Mouse (Mus musculus) intestine, embryonic 15.5 days (tissue): ENCODE results near the gene Fbxo5. TPM values are rescaled to one million over a fixed set of nuclear protein-coding genes. Genes with fewer than 3 reads are reported as not detected.

Experiments
- ATAC-seq: fragments of 200-750 bp; cut with Nextera tagmentation; 2 replicates; pipeline ENCODE4 v1.8.0; 2017; ENCODE audit warnings: moderate TSS enrichment, moderate library complexity
- H3K27ac ChIP-seq: fragments of 300-500 bp; sonication (generic); 2 replicates; pipeline ENCODE4 v1.5.1; 2015; ENCODE audit warnings: mild to moderate bottlenecking, inconsistent platforms
- H3K27me3 ChIP-seq: fragments of 300-500 bp; sonication (generic); replicated peaks from 2 replicates; pipeline ENCODE4 v1.6.1; 2015; ENCODE audit warnings: inconsistent platforms
- H3K36me3 ChIP-seq: fragments of 300-500 bp; sonication (generic); 2 replicates; pipeline ENCODE4 v1.6.1; 2015; ENCODE audit warnings: inconsistent platforms
- H3K4me1 ChIP-seq: fragments of 300-500 bp; sonication (generic); replicated peaks from 2 replicates; pipeline ENCODE4 v1.6.1; 2015; ENCODE audit warnings: inconsistent platforms
- H3K4me2 ChIP-seq: fragments of 300-500 bp; sonication (generic); replicated peaks from 2 replicates; pipeline ENCODE4 v1.6.1; 2015; ENCODE audit warnings: mild to moderate bottlenecking, inconsistent platforms
- H3K4me3 ChIP-seq: fragments of 300-500 bp; sonication (generic); replicated peaks from 2 replicates; pipeline ENCODE4 v1.5.1; 2015; ENCODE audit warnings: inconsistent platforms
- H3K9ac ChIP-seq: fragments of 300-500 bp; sonication (generic); 2 replicates; pipeline ENCODE4 v1.6.1; 2015; ENCODE audit warnings: inconsistent platforms
- H3K9me3 ChIP-seq: fragments of 300-500 bp; sonication (generic); 2 replicates; pipeline ENCODE4 v1.6.1; 2016; ENCODE audit warnings: inconsistent platforms
- WGBS: fragments of 180-500 bp; shearing (Covaris S2); methylation state at CpG from one replicate; pipeline ENCODE4 v1.1.7; 2015; 5-methylcytosine and 5-hydroxymethylcytosine counted together
- polyA plus RNA-seq: library from polyadenylated mRNA; unstranded; fragments of >200 nt; fragmentation: Nextera tagmentation; extraction: Ambion mirVana; gene quantifications from 2 replicates; pipeline ENCODE4 v1.2.1, GENCODE M21; 2015

The Fbxo5 gene
- polyA plus RNA-seq, 1 experiment from 2014 or later = 58.7 TPM

- Histone ChIP-seq H3K27me3 (no peaks in the 10 kb centered on the region), H3K9ac (no peak overlapping the region), H3K4me3 (no peak overlapping the region), H3K27ac (peak overlapping the region; percentile 61), H3K4me2 (no peak overlapping the region), H3K4me1 (peaks cover 6% of the 10 kb centered on the region), H3K9me3 (no peaks in the 10 kb centered on the region), H3K36me3 (peaks cover 5% of the 10 kb centered on the region)
- 72% methylated on average over 3 of the region's 4 CpGs for WGBS
- ATAC-seq = no peak
Observed at GRCm38 (mm10) chr10:5806996-5807395, 1.6 kb upstream of the Fbxo5 start.

GRCm38 (mm10) chr10:5806416-5806815 is 1.0 kb upstream of the Fbxo5 start:
- Histone ChIP-seq H3K9me3 (no peaks in the 10 kb centered on the region), H3K27me3 (no peaks in the 10 kb centered on the region), H3K4me1 (peaks cover 10% of the 10 kb centered on the region), H3K4me3 (peak overlapping the region; percentile 73), H3K9ac (peak overlapping the region; percentile 57), H3K36me3 (peaks cover 7% of the 10 kb centered on the region), H3K27ac (peak overlapping the region; percentile 79), H3K4me2 (peak overlapping the region; percentile 55)
- 9% methylated on average over 8 of the region's 8 CpGs for WGBS
- no peak for ATAC-seq

GRCm38 (mm10) chr10:5805731-5806307 is 419 bp upstream of the Fbxo5 start:
- Histone ChIP-seq H3K36me3 (peaks cover 12% of the 10 kb centered on the region), H3K4me3 (peak overlapping the region; percentile 73), H3K9me3 (no peaks in the 10 kb centered on the region), H3K4me1 (peaks cover 10% of the 10 kb centered on the region), H3K4me2 (peak overlapping the region; percentile 55), H3K27ac (peak overlapping the region; percentile 85), H3K27me3 (no peaks in the 10 kb centered on the region), H3K9ac (peak overlapping the region; percentile 57)
- ATAC-seq = peak; percentile 93
- WGBS = under 1% methylated on average over 43 of the region's 43 CpGs

GRCm38 (mm10) chr10:5804691-5805156 is 676 bp downstream of the Fbxo5 start:
- no peaks in the 10 kb centered on the region for H3K9me3 ChIP-seq
- WGBS = under 1% methylated on average over 24 of the region's 24 CpGs
- H3K4me2 ChIP-seq = peak overlapping the region; percentile 82
- peak; percentile 20 for ATAC-seq
- peaks cover 10% of the 10 kb centered on the region for H3K4me1 ChIP-seq
- peak overlapping the region; percentile 61 for H3K9ac ChIP-seq
- peaks cover 23% of the 10 kb centered on the region for H3K36me3 ChIP-seq
- H3K4me3 ChIP-seq = peak overlapping the region; percentile 73
- H3K27ac ChIP-seq = peak overlapping the region; percentile 80
- no peaks in the 10 kb centered on the region for H3K27me3 ChIP-seq

GRCm38 (mm10) chr10:5803739-5804138 is 1.7 kb downstream of the Fbxo5 start:
- Histone ChIP-seq H3K4me2 (peak overlapping the region; percentile 65), H3K36me3 (peaks cover 25% of the 10 kb centered on the region), H3K9ac (peak overlapping the region; percentile 39), H3K27me3 (no peaks in the 10 kb centered on the region), H3K4me3 (peak overlapping the region; percentile 38), H3K27ac (no peak overlapping the region), H3K4me1 (peaks cover 10% of the 10 kb centered on the region), H3K9me3 (no peaks in the 10 kb centered on the region)
- WGBS = 0% methylated on average over 1 of the region's 1 CpGs
- no peak for ATAC-seq

- peaks cover 28% of the 10 kb centered on the region for H3K36me3 ChIP-seq
- no peaks in the 10 kb centered on the region for H3K9me3 ChIP-seq
- 14% methylated on average over 6 of the region's 6 CpGs for WGBS
- no peaks in the 10 kb centered on the region for H3K27me3 ChIP-seq
- peaks cover 10% of the 10 kb centered on the region for H3K4me1 ChIP-seq
- no peak overlapping the region for H3K27ac ChIP-seq
- H3K4me2 ChIP-seq = peak overlapping the region; percentile 65
- no peak for ATAC-seq
- H3K9ac ChIP-seq = peak overlapping the region; percentile 39
- H3K4me3 ChIP-seq = peak overlapping the region; percentile 38
Observed at GRCm38 (mm10) chr10:5802866-5803265, 2.5 kb downstream of the Fbxo5 start.

GRCm38 (mm10) chr10:5800490-5800889 is 4.9 kb downstream of the Fbxo5 start:
- Histone ChIP-seq H3K4me2 (no peak overlapping the region), H3K27me3 (no peaks in the 10 kb centered on the region), H3K4me1 (peaks cover 10% of the 10 kb centered on the region), H3K36me3 (peaks cover 28% of the 10 kb centered on the region), H3K9me3 (no peaks in the 10 kb centered on the region), H3K27ac (no peak overlapping the region), H3K4me3 (no peak overlapping the region), H3K9ac (no peak overlapping the region)
- 96% methylated on average over 1 of the region's 1 CpGs for WGBS
- no peak for ATAC-seq

- Histone ChIP-seq H3K4me2 (no peak overlapping the region), H3K9me3 (no peaks in the 10 kb centered on the region), H3K27me3 (no peaks in the 10 kb centered on the region), H3K9ac (no peak overlapping the region), H3K36me3 (peaks cover 28% of the 10 kb centered on the region), H3K4me1 (peaks cover 10% of the 10 kb centered on the region), H3K4me3 (no peak overlapping the region), H3K27ac (no peak overlapping the region)
- WGBS = 87% methylated on average over 4 of the region's 4 CpGs
- peak; percentile 19; the same call in 1 of the 2 replicates for ATAC-seq
Observed at GRCm38 (mm10) chr10:5798069-5798468, 7.3 kb downstream of the Fbxo5 start.

- Histone ChIP-seq H3K4me1 (no peaks in the 10 kb centered on the region), H3K27me3 (no peaks in the 10 kb centered on the region), H3K9ac (no peak overlapping the region), H3K4me3 (no peak overlapping the region), H3K4me2 (no peak overlapping the region), H3K9me3 (no peaks in the 10 kb centered on the region), H3K36me3 (no peaks in the 10 kb centered on the region), H3K27ac (no peak overlapping the region)
- WGBS = 20% methylated on average over 12 of the region's 12 CpGs
- no peak for ATAC-seq
Observed at GRCm38 (mm10) chr10:5790657-5791056, 14.7 kb downstream of the Fbxo5 start.

GRCm38 (mm10) chr10:5786923-5787322 is 18.5 kb downstream of the Fbxo5 start:
- Histone ChIP-seq H3K9ac (no peak overlapping the region), H3K9me3 (no peaks in the 10 kb centered on the region), H3K4me2 (no peak overlapping the region), H3K36me3 (no peaks in the 10 kb centered on the region), H3K4me1 (no peaks in the 10 kb centered on the region), H3K4me3 (no peak overlapping the region), H3K27me3 (no peaks in the 10 kb centered on the region), H3K27ac (no peak overlapping the region)
- ATAC-seq = no peak
- WGBS = 22% methylated on average over 4 of the region's 4 CpGs

Other genes starting within 250 kb of the Fbxo5 start
- gene Myct1, start 211.8 kb downstream of the Fbxo5 start, polyA plus RNA-seq = 4.8 and 5.0 TPM in 2 replicates
- 18.6 and 20.8 TPM in 2 replicates for gene Vip, start 166.4 kb downstream of the Fbxo5 start, polyA plus RNA-seq
- gene Mtrf1l, start 18.3 kb upstream of the Fbxo5 start, polyA plus RNA-seq = 14.7 and 18.1 TPM in 2 replicates
- gene Rgs17, start 116.8 kb upstream of the Fbxo5 start, polyA plus RNA-seq = 1.9 and 2.5 TPM in 2 replicates